8 mouse cellular contexts compared by ENCODE assay signal in the genomic region with DNA sequence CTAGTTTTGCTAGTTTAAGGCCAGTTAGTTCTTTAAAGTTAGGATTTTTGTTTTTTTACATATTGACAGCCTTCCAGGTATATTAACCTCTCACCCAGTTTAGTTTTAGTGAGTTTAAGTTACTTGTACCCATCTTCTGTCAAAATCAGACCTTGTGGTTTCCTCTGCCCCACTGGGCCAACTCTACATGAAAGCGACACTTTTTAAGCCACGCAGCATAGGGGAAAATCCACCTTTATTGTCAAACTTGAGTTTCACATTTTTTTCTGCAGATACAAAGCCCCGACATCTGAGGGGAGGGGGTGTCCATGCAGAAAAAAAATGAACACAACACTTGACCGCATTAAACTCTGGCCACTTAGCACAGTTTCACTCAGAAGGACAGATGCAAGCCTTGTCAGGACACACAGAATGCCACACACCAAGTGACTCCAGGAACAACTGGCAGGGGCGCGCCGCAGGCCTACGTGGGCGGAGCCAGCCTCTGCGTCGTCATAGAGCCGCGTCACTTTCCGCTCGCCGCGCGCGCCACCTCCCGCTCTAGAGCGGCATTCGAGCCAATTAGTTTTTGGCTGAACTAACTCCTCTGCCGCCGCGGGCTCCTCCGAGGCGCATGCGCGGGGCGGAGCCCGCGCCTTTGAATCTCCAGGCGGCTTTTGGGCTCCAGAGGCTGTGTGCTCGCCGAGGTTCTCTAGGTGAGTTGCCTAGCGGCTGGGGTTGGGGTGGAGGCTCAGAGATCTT. TPM values are rescaled to one million over a fixed set of nuclear protein-coding genes. Genes with fewer than 3 reads are reported as not detected.
DNase-seq lines count a peak whose midpoint lies in the region; ATAC-seq and TF ChIP-seq lines count a peak whose summit lies in the region.

A gene (plus strand): TSS at position 551 of the 741 bp plus-strand sequence.

- 0 out of 2 replicates have a peak within 1 kb of the TSS, but pooled peaks have one; percentile 41 for H3K27ac ChIP-seq in hindbrain, embryonic 14.5 days

- 0 out of 2 replicates have a peak, but pooled peaks cover 8% of the 10 kb centered on the region for H3K36me3 ChIP-seq in hindbrain, embryonic 14.5 days (replicated peaks; ENCODE audit: control insufficient read depth, insufficient read depth)

- ATAC-seq in Patski = peak; percentile 97
- ATAC-seq in hindbrain, embryonic 14.5 days (ENCODE audit: low FRiP score) = peak; percentile 96

- peak within 1 kb of the TSS; percentile 35 for H3K4me3 ChIP-seq in hindbrain, embryonic 14.5 days (replicated peaks; ENCODE audit: low read length)

- peak within 1 kb of the TSS; percentile 53 for H3K4me2 ChIP-seq in hindbrain, embryonic 14.5 days (replicated peaks)

- H3K9me3 ChIP-seq in hindbrain, embryonic 14.5 days (ENCODE audit: control insufficient read depth, low read length) = no peaks in the 10 kb centered on the region

- peaks cover 3% of the 10 kb centered on the region for H3K27me3 ChIP-seq in Patski
- no peaks in the 10 kb centered on the region for H3K27me3 ChIP-seq in hindbrain, embryonic 14.5 days (ENCODE audit: control insufficient read depth, insufficient read depth, low read length)

- no peak for TF ChIP-seq CTCF in Patski (IDR thresholded peaks at IDR 0.05)

- in situ Hi-C loops in Patski (cut with MboI; ENCODE audit: low pct_unique_long_range_greater_than_20kb) = no loop called here

- POLR2A ChIA-PET in Patski (lab: Charles Lee) = no interaction called here

- no peak for DNase-seq in Patski (ENCODE audit: low read depth, low spot score)
- DNase-seq in cerebellum, postnatal 14 days = peak; percentile 85 to 88
- peak; percentile 74 to 76 for DNase-seq in frontal cortex, postnatal 14 days (ENCODE audit: low spot score in 2 of 2)
- peak; percentile 89 for DNase-seq in hindbrain, embryonic 14.5 days (ENCODE audit: low spot score)
- peak; percentile 81 to 83 for DNase-seq in layer of hippocampus, postnatal 36 days
- DNase-seq in lung, postnatal 36 days = peak; percentile 92
- peak; percentile 92 for DNase-seq in retina, postnatal 1 day
- DNase-seq in urinary bladder, adult 18-20 months (ENCODE audit: low spot score in 2 of 2) = peak; percentile 58 to 77

- 26% methylated on average over 36 of the region's 36 CpGs for WGBS in hindbrain, embryonic 14.5 days

- CTCF ChIA-PET in Patski (lab: Charles Lee) = interaction anchor here (1.3 kb wide), 1 partner anchor 26 kb away, joined by 3 read pairs; no protein-coding TSS in a partner anchor

- H3K4me1 ChIP-seq in hindbrain, embryonic 14.5 days (replicated peaks; ENCODE audit: control insufficient read depth, insufficient read depth, low read length) = no peaks in the 10 kb centered on the region

- peak within 1 kb of the TSS; percentile 51 for H3K9ac ChIP-seq in hindbrain, embryonic 14.5 days

RNA-seq across cellular contexts. Expression of the gene that starts here (rescaled TPM):
- polyA plus RNA-seq in Patski (2021) = 19.4 TPM
- 4.3 and 7.8 TPM in 2 replicates for polyA plus RNA-seq in hindbrain, embryonic 14.5 days (2014; fragmentation: Nextera tagmentation; extraction: Ambion mirVana)
- total RNA-seq in layer of hippocampus, postnatal 36 days (2021) = 1 to 10 TPM in 1 of 2 experiments, under 1 TPM in 1; 0.45 to 1.1 TPM
